Mouse (Mus musculus): ENCODE results near the gene Casd1. TPM values are rescaled to one million over a fixed set of nuclear protein-coding genes. Genes with fewer than 3 reads are reported as not detected.

Casd1 gene
- 16.2 and 30.2 TPM in 2 replicates for polyA plus RNA-seq (2012; ENCODE audit: low replicate concordance)

DNA sequence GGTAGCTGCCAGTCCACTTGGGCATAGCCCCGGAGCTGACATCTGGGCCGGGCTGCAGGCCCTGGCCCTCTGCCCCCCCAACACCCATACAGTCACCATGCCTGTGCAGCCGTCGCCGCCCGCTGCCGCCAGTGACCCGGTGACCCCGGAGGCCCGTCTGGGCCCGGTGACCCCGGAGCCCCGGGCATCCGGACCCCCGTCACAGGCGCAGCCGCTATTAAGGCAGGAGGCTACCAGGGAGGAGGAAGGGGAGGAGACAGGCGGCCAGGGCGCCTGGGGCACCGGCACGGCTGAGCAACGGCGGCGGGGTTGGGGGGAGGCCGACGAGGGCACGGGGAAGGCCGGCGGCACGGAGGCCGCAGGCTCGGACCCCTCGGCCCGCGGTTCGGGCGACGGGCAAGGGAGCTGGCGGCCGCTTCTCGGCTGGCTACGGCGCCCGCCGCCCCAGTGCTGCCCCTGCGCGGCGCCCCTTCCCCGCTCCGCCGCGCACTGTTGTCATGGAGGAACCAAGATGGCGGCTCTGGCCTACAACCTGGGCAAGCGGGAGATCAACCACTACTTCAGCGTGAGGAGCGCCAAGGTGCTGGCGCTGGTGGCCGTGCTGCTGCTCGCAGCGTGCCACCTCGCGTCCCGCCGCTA lies at the start of gene Casd1:
Casd1 (plus strand) TSS at position 182 of the 639 bp plus-strand sequence.

Other genes with a start within 250 kb of the Casd1 start
- 0.71 and 1.4 TPM in 2 replicates for gene Col1a2, start 96.0 kb upstream of the Casd1 start, polyA plus RNA-seq (2012; ENCODE audit: low replicate concordance)
- gene Sgce, start 146.4 kb downstream of the Casd1 start, polyA plus RNA-seq (2012; ENCODE audit: low replicate concordance) = 0.11 and 0.19 TPM in 2 replicates
- 0.13 and 0.17 TPM in 2 replicates for gene Peg10, start 146.5 kb downstream of the Casd1 start, polyA plus RNA-seq (2012; ENCODE audit: low replicate concordance)